Mouse (Mus musculus) spleen, postnatal 10 days (tissue): Measurements from ENCODE around the gene Cblc.
"Not testable (repeated sequence)": the region's sequence is repeated elsewhere in the genome, so short reads cannot be mapped to it uniquely, and the experiment has no call there.

Source experiments
- DNase-seq, 2 experiments: peaks; one replicate each; pipeline ENCODE4 v3.0.0; 2021 to 2022; ENCODE audit warnings: low spot score in 2 of 2

Cblc gene

DNA sequence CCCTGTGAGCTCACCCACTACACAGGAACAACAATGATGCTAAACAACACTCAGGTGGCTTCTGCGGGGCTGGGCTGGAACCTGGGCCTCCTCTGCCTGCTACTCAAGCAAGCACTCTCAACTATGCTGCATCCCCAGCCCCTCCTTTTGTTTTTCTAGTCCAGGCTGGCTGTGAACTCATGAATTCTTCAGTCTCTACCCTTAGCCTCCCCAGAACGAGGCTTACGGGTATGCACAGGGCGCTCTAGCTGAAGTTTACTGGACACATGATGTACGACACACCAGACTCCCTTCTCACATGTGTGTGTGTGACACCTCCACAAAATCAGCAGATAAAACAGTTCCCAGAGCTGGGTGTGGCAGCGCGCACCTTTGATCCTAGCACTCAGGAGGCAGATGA, 22.3 kb upstream of the Cblc start:
- DNase-seq, result no peak

DNA sequence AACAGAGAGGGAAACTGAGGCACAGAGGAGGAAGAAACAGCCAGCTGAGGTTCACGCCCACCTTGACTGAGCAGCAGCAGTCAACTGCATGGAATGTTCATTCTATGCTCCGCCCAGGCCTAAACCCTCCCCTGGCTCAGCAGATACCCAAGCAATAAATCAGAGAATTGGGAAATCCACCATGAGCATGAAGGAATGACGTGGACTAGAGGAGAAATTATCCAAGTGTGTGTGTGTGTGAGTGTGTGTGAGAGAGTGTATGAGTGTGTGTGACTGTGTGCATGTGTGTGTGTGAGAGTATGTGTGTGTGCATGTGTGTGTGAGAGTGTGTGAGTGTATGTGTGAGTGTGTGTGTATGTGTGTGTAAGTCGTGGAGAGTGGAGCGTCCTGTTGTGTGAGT, 21.8 kb upstream of the Cblc start:
- no peak for DNase-seq

DNA sequence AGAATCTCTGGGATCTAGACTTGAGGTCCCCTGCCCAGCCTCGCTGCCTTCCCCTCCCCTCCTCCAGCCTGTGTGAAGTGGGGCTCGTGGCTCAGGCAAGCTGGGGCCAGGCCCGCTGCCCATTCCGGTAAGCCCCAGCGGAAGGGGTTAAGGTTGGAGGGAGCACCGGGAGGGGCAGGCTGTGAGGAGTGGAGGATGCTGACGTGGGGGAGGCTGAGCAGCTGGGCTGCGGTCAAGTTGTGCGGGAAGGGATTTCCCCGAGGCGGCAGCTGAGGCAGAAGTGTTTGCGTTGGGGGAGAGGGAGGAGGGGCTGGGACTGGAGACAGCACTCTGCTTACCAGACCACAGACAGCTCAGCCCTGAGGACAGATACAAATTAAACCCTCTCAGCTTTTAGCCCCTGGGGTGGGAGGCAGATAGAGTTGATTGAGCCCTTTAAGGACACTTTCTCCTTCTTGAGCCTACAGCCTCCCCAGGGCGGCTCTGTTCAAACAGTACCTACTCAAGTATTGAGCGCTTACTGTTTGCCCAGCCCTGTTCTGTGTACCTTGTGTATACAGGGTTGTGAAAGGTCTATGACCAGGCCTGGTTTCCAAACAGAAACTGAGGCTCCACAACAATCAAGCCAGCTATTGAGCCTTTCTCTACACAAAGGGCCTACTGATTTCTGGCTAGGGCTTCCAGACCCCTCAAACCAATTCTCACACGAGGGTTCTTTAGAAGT, 20.9 kb upstream of the Cblc start:
- DNase-seq, result peak; percentile 29 to 84

DNA sequence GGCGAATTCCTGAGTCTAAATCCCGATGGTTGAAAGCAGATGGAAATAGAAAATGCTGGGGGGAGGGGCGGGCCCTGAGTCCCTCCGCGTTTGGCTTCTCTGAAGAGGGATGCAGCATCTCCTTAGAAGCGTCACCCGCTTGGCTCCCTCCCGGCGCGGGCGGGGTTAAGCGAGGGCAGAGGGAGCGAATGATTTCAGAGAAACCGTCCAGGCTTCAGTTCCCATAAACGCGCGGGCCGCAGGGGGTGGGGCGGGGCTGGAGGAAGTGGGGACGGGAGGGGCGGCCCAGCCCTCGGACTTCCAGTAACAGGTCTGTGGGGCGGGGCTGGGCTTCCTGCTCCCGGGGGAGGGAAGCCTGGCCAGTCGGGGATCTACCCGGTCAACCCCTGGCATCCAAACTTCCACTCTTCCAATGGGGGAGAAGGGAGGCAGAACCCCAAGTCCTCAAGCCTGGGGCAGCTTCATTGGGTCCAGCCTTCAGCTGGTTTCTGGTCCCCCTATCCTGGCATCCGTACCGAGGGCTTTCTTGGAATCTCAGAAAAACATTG, 19.7 kb upstream of the Cblc start:
- DNase-seq, result peak; percentile 57 to 86

DNA sequence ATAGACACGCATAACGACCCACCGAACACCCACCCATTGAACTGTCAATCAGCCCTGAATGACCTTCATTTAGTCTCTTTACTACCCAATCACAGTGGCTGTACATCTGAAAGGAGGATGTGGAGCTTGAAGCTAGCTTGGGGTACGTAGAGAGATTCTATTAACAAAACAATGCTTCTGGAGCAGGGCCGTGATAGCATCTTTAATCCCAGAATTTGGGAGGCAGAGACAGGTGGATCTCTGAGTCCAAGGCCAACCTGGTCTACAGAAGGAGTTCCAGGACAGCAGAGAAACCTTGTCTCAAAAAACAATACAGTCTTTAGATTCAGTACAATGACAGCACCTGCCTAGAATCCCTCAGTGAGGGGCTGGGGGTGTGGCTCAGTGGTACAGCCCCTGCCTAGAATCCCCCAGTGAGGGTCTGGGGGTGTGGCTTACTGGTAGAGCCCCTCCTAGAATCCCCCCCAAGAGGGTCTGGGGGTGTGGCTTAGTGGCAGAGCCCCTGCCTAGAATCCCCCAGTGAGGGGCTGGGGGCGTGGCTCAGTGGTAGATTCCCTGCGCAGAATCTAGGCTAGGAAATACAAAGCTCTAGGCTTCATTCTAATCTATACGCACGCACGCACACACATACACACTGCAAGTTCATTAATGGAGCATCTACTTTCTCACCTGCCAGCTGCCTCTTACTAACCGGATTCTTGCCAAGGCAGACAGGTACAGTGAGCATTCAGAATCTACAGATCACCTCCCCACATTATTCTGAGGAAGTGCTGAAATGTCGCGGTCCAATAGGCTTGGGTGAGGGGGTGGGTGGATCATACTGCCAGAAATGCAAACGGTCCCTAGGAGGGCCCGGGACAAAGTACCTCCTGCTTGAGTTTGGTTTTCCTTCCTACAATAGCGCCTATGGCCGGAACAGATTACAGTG, 19.0 kb upstream of the Cblc start:
- no peak for DNase-seq

DNA sequence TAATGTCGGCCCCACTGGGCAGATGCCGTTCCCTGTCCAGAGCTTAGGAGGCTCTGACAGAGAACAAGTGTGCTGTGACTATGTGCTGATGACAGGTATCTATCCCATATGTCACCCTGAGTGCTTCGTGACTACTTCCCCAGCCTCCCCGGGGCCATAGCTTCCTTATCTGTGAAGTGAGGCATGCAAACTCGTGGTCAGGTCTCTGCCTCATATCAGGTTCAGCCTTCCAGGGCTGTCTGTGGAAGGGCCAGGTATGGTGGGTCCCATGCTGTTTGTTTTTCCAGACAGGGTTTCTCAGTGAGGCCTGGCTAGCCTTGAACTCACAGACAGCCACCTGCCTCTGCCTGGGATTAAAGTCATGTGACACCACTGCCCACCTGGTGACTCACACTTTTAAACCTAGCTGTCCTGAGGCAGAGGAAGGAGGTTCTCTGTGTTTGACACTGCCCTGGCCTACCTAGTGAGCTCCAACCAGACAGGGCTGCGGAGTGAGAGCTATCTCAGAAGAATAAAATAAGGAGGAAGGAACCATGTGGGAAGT, 17.0 kb upstream of the Cblc start:
- DNase-seq, result no peak

DNA sequence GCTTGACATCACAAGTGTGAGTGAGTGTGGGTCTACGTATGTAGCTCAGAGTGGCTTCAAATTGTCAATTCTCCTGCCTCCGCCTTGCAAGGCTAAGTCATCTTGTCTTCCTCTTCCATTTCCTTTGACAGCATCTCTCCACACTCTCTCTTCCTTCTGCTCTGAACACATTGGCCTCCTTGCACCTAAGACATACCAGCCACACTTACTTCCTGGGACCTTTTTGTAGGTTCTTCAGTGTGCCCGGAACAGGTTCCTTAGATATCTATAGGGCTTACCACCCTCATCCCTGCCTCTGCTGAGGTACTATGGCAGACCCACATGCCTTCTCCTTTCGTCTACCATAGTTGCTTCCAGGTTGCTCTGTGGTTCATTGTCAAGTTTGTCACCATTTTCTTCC, 16.6 kb upstream of the Cblc start:
- DNase-seq, result no peak

DNA sequence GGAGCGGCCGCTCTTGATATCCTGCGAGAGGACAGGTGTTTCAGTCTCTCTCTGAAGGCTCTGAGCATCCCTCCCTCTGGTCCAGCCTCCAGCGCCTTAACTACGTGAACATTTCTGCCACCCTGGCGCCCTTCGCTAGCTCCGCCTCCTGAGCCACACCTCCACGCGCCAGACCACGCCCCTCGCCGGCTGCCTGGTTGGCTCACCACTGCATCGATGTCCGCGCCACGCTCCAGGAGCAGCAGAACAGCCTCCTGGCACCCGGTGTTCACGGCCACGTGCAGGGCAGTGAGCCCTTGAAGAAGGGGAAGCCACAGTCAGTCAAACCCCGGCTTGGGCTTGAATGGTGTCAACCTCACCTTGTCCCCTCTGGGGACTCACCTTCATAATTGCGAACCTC, 14.5 kb upstream of the Cblc start:
- DNase-seq, result peak in 1 of 2 experiments; percentile 80

DNA sequence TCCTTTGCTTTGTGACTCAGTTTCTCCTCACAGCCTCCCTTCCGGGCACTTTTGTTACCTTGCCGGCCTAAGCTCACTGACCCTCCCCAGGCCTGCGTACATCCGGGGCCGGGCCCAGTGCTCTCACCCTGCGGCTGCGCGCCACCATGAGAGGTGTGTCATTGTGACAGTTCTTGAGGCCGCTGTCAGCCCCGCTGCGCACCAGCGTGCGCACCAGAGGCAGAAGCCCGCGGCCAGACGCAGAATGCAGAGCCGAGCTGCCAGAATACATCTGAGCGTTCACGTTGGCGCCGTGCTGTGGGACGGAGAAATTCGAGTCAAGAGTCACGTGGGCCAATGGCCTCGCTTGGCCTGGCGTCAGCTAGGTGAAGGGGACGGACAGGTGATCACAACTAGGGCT, 12.8 kb upstream of the Cblc start:
- DNase-seq, result no peak

DNA sequence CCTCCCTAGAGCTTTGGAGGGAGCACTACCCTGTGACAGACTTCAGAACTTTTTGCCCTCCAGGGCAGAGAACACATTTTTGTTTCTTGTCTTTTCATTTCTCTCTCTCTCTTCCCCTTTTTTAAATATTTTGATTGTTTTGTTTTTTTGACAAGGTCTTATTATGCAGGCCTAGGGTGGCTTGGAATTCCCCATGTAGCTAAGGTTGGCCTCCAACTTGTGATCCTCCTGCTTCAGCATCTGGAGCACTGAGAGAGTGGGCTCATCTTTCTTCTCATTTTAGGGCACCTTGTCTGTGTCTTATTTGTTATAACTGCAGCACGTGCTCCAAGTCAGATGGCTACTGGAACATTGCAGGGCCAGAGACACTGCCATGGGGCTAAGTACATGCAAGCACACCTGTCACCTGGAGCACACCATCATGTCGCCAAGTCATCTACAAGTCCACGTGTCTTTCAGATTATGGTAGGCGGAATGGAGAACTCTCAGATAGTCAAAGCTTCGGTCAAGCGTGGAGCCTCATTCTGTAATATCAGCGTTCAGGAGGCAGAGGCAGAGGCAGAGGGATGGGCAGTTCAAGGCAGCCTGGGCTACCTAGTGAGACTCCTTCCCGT, 9.9 kb upstream of the Cblc start:
- DNase-seq, result no peak

DNA sequence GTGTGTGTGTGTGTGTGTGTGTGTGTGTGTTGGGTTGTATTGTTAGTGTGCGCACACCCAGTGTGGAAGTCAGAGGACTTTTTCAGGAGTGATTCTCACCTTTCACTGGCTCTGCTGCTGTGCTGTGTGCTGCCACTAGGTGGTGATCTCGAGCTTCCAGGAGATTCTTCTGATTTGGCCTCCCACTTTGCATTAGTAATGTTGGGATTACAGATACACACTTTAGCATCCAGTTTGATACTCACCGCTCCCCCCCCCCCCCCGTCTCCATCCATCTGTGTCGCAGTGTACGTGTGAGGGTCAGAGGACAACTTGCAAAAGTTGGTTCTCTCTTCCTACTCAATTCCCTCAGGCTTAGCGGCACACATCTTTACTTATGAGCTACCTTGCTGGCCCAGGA, 6.4 kb upstream of the Cblc start:
- peak; percentile 63 to 82 for DNase-seq

DNA sequence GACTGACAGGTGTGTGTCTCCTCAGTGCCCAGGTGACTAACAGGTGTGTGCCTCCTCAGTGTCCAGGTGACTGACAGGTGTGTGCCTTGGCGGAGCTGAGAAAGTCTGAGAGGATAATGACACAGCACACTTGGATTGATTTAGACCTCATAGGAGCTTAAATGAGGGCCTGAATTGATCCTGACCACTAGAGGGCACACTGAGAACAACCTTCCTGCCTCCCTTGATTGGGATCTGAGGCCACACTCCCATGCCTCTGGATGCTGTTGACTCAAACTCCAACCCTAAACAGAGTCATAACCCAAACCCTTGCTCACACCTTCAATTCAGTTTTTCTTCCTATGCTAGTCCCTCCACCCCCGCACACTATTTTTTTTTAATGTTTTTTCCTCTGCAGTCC, 4.2 kb upstream of the Cblc start:
- no peak for DNase-seq

DNA sequence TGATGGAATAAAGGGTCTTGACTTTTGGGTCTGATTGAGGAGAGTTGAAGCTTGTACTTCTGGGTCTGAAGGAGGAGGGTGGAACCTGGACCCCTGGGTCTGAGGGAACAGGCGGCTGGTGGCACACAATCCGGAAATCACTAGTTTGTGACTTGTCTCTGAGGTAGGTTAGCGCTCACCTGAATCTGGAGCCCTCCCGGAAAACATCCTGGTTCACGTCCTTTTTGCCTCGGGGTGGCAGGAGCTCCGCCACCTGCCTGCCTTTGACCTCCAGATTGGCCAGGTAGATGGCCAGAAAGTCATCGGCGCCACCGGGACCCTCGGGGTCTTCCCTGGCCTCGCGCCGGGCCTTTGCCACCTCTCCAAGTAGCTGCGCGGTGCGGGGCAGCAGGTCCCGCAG, 355 bp downstream of the Cblc start:
- DNase-seq, result no peak

DNA sequence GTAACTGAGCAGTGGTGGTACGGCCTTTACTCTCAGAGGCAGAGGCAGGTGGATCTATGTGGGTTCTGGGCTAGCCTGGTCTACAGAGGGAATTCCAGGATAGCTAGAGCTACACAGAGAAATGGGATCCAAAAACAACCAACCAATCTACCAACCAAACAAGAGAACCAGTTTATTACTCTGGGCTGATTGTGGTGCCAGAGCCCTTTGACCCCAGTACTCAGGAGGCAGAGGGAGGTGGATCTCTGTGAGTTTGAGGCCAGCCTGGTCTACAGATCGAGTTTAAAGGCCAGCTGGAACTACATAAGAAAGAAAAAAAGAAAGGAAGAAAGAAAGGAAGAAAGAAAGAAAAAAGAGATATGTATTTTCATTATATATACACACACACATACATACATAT, 1.4 kb downstream of the Cblc start:
- DNase-seq, result no peak

DNA sequence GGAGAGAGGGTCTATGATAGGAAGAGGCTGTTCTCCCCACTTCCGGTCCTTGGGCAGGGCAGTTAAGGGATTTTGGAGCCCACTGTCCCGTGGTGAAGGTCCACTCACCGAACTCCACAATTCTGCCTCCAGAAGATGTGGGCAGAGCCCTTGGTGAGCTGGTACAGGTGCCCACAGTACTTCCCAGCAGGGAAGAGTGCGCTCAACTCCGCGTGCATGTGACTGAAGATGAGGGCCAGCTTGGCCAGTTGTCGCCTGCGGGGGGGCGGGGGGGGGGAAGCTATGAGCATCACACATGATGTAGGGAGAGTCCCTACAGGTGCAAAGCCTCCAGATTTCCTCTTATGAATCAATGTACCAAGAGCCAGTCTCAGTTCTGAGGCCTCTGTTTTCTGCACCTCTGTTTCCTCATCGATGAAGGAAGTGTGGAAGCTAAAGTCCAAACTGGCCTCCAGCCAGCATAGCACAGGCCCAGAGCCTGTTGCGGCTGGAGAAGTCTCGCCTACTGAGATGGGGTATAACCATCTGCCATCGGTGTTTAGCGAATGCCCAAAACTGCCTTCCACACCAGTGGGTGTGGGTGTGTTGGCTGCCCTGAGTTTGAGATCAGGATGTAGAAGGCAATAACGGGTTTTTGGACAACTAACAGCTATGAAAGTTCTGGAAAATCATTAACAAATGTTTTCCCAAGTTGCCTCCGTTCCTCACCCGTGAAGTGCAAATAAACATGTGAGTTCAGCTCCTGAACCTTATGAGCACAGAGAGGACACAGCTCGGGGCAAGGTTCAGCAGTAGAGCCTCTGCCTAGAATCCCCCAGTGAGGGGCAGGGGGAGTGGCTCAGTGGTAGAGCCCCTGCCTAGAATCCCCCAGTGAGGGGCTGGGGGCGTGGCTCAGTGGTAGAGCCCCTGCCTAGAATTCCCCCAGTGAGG, 3.6 kb downstream of the Cblc start:
- DNase-seq, result no peak

DNA sequence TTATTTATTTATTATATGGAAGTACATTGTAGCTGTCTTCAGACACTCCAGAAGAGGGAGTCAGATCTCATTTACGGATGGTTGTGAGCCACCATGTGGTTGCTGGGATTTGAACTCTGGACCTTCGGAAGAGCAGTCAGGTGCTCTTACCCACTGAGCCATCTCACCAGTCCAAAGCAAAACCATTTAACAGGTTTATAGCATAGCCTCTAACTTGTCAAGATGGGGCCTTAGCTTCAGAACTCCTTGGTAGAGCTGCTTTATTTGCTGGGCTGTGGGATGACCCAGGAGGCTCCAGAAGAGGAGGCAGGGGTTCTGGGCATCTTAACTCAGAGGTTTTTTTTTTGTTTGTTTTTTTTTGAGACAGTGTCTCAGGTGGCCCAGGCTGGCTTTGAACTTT, 5.1 kb downstream of the Cblc start:
- DNase-seq, result not testable (repeated sequence)

DNA sequence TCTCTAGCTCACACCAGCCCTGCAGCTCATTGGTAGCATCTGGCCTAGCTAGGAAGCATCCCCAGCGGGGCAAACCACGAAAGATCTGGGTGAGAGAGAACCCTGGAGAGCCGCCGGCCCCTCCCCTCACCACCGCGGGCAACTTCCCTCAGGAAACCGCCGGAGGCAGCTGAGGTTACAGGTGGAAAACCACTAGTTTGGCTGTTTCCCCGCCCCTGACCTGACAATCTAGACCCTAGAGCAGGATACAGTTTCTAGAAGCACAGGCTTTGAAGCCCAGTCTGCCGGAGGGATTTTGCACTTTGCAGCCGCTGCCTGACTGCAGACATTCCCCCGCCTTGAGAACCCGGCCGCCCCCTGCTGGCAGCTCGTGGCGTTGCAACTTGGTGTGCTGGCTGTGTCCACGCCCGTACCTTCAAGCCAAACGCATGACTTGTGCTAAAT, 6.7 kb downstream of the Cblc start:
- peak; percentile 86 to 93 for DNase-seq

DNA sequence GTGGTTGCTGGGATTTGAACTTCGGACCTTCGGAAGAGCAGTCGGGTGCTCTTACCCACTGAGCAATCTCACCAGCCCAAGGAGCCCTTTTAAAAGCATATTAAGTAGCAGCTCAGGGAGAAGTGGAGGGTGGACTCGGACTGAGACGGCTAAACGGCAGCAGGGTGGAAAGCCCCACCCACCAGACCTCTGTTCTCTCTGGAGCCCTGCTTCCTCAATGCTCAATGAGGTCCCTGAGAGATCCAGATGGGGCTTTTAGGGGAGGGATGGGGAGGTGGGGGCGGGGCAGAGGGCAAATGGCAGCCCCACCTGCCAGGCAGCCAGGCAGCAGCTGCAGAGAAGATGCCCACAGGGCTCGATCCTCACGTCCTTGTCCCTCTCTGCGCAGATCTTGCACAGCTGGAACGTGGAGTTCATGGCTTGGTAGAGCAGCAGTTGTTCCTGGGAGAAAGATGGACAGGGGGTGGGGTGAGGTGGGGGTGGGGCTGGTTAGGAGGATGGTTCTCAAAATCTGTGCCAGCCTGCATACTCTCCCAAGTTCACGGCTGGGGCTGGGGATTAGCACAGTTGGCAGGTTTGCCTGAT, 10.6 kb downstream of the Cblc start:
- no peak for DNase-seq

DNA sequence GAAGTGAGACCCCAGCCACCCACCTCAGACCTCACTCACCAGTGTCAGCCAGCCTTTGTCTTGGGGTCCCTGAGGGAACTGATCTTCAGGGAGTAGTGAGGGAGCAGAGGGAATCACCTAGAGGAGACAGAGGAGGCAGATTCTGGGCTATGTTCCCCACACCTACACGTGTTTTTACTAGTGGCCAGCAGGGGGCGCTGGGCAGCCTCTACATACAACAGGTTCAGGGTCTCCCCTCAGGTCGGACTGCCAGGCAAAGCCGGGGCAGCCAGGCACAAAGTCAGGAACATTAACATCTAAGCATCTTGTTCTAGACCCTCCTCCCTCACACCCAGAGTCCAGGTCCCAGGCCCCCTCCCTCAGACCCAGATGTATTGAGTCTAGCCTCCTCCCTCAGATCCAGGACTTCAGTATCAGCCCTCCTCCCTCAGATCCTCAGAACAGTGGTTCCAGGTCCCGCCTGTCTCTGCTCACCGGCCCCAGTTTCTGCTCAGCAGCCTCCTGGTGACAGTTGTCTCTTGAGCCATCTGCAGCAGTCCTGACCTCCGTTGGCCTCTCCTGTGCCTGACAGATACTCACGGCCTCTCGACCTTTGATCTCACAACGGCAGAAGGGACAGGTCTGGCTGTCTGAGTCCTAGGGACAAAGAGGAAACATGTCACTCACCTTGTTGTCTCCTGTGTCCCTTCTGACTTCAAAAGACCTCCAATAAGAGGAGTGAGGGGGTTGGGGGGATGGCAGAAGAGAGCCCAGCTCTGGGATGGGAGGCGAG, 11.7 kb downstream of the Cblc start:
- DNase-seq, result peak in 1 of 2 experiments; percentile 45

DNA sequence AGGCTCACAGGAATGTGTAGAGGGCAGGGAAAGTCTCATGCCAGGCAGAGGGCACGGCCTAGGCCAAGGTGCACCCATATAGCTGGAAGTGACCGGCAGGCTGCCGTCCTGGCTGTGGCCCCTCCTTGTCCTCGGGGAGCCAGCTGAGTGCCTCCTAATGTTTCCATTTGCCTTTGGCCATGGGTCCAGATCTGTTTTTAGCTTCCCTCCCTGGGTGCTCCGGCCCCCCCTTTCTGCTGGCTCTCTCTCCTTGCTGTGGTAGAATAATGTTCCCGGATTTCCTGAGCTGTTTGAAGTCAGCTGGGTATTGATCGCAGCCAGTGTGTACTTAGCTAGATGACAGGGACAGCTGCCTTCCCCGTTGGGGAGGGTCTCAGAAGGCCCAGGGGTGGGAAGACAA, 13.0 kb downstream of the Cblc start:
- no peak for DNase-seq
